Mouse (Mus musculus): ENCODE measurements at regions not wholly inside any gene's neighbourhood (a gene's known extent, or its start where the extent isn't known, plus 50 kb on each side); places are given as distances from the start of the nearest gene placed in this dataset.
A peak's percentile ranks its signal among the peaks of the same experiment; 100 is the strongest.
"Not testable (repeated sequence)": the region's sequence is repeated elsewhere in the genome, so short reads cannot be mapped to it uniquely, and the experiment has no call there.

DNA sequence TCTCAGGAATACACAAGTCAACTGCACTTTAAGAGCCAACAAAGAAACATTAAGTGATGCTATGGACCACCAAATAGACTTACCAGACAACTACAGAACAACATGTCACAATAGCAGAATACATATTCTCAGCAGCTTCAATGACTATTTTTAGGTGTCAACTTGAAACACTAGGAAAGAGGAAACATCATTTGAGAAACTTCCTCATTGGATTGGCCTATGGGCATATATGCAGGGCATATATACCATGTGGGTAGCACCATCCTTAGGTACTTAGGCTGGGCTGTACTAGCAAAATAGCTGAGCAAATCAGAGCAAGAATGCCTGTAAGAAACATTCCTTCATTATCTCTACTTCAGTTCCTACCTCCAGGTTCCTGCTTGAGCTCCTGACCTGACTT, 187.9 kb upstream of the Slc7a11 start:
- H3K27me3 ChIP-seq (ENCODE audit: poor library complexity, severe bottlenecking): no peaks in the 10 kb centered on the region; the same call in 1 of the 2 replicates
- H3K36me3 ChIP-seq (replicated peaks): no peaks in the 10 kb centered on the region
- no peaks in the 10 kb centered on the region for H3K9me3 ChIP-seq
- peaks cover 10% of the 10 kb centered on the region for H3K4me1 ChIP-seq
- no peak overlapping the region for H3K4me3 ChIP-seq
- no peak overlapping the region for H3K27ac ChIP-seq
- DNase-seq (ENCODE audit: extremely low spot score, low spot score): no peak

GRCm38 (mm10) chr3:50628092-50628696, 184.8 kb upstream of the Slc7a11 start:
- Histone ChIP-seq H3K9me3 (no peaks in the 10 kb centered on the region), H3K4me1 (no peaks in the 10 kb centered on the region), H3K27ac (no peak overlapping the region), H3K27me3 (ENCODE audit: poor library complexity, severe bottlenecking) (no peaks in the 10 kb centered on the region; the same call in 1 of the 2 replicates), H3K4me3 (no peak overlapping the region), H3K36me3 (replicated peaks) (no peaks in the 10 kb centered on the region)
- 93% methylated on average over 9 of the region's 9 CpGs for WGBS
- no peak for DNase-seq (ENCODE audit: extremely low spot score, low spot score)

GRCm38 (mm10) chr3:50621176-50621575, 177.8 kb upstream of the Slc7a11 start:
- not testable (repeated sequence) for H3K4me1 ChIP-seq; H3K27ac ChIP-seq; H3K4me3 ChIP-seq; DNase-seq (ENCODE audit: extremely low spot score, low spot score); H3K27me3 ChIP-seq (ENCODE audit: poor library complexity, severe bottlenecking); H3K9me3 ChIP-seq; H3K36me3 ChIP-seq (replicated peaks)
- 72% methylated on average over 3 of the region's 3 CpGs for WGBS

DNA sequence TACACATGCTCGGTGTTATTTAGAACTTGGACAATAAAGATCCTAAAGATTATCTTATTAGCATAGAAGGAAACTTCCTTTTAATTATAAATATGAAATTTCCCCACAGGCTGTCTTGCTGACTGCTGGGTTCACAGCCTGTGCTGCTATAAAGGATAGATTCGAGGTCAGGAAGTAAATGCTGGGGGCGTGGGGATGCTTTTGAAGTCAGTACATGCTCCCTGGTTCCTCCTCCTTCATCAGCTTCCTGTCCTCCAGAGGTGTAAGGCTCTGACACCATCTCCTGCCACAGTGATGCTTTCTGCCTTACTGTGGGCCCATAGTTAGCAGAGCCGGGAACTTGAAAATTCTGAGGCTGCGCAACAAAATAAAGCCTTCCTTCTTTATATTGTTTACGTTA, 175.6 kb upstream of the Slc7a11 start:
- no peak for DNase-seq (ENCODE audit: extremely low spot score, low spot score)

GRCm38 (mm10) chr3:50615384-50616285, 172.2 kb upstream of the Slc7a11 start:
- Histone ChIP-seq H3K4me1 (no peaks in the 10 kb centered on the region), H3K4me3 (no peak overlapping the region), H3K27me3 (ENCODE audit: poor library complexity, severe bottlenecking) (no peaks in the 10 kb centered on the region), H3K9me3 (no peaks in the 10 kb centered on the region), H3K36me3 (replicated peaks) (no peaks in the 10 kb centered on the region), H3K27ac (no peak overlapping the region)
- DNase-seq (ENCODE audit: extremely low spot score, low spot score): no peak
- WGBS: 90% methylated on average over 8 of the region's 8 CpGs

More for the DNA sequence above, 175.6 kb upstream of the Slc7a11 start:
- H3K4me1 ChIP-seq: no peaks in the 10 kb centered on the region
- no peak overlapping the region for H3K27ac ChIP-seq
- H3K27me3 ChIP-seq (ENCODE audit: poor library complexity, severe bottlenecking): no peaks in the 10 kb centered on the region
- 88% methylated on average over 6 of the region's 6 CpGs for WGBS
- no peak overlapping the region for H3K4me3 ChIP-seq
- no peaks in the 10 kb centered on the region for H3K9me3 ChIP-seq
- no peaks in the 10 kb centered on the region for H3K36me3 ChIP-seq (replicated peaks)

- H3K9me3 ChIP-seq: no peaks in the 10 kb centered on the region
- no peaks in the 10 kb centered on the region for H3K27me3 ChIP-seq (ENCODE audit: poor library complexity, severe bottlenecking)
- no peaks in the 10 kb centered on the region for H3K36me3 ChIP-seq (replicated peaks)
- WGBS: 90% methylated on average over 2 of the region's 2 CpGs
- no peak overlapping the region for H3K27ac ChIP-seq
- no peak for DNase-seq (ENCODE audit: extremely low spot score, low spot score)
- H3K4me3 ChIP-seq: no peak overlapping the region
- H3K4me1 ChIP-seq: peaks cover 9% of the 10 kb centered on the region
These were observed 169.6 kb upstream of the Slc7a11 start for GRCm38 (mm10) chr3:50613011-50613410.

- H3K27ac ChIP-seq: no peak overlapping the region
- WGBS: 61% methylated on average over 11 of the region's 11 CpGs
- no peaks in the 10 kb centered on the region for H3K9me3 ChIP-seq
- H3K4me1 ChIP-seq: peaks cover 23% of the 10 kb centered on the region
- H3K27me3 ChIP-seq (ENCODE audit: poor library complexity, severe bottlenecking): peaks cover 13% of the 10 kb centered on the region; the same call in 1 of the 2 replicates
- DNase-seq (ENCODE audit: extremely low spot score, low spot score): peak; percentile 16
- H3K4me3 ChIP-seq: no peak overlapping the region
- no peaks in the 10 kb centered on the region for H3K36me3 ChIP-seq (replicated peaks)
These were observed 166.1 kb upstream of the Slc7a11 start for GRCm38 (mm10) chr3:50609341-50610012.

DNA sequence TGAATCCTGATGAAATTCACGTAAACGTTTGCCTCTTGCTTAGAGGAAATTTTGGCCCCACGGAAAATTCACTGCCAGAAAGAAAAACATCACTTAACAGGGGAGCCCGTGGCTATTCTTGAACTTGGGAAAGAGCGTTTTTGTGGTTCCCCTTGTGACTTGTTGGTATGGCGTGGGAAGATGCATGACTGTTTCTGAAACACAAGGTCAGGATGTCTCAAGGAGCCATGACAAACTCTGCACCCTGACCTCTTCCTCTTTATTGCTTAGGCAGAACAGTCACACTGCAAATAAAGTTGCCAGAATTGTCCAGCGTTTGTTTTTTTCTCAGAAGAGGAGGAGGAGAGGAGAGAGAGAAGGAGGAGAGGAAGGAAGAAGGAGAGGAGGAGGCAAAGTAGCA, 164.3 kb upstream of the Slc7a11 start:
- WGBS: 73% methylated on average over 7 of the region's 7 CpGs
- DNase-seq (ENCODE audit: extremely low spot score, low spot score): no peak

GRCm38 (mm10) chr3:50606986-50607385, 163.6 kb upstream of the Slc7a11 start:
- 10% methylated on average over 1 of the region's 1 CpGs for WGBS
- Histone ChIP-seq H3K4me3 (no peak overlapping the region), H3K27ac (no peak overlapping the region)

More for the DNA sequence above, 164.3 kb upstream of the Slc7a11 start:
- no peak overlapping the region for H3K27ac ChIP-seq
- H3K36me3 ChIP-seq (replicated peaks): no peaks in the 10 kb centered on the region
- no peak overlapping the region for H3K4me3 ChIP-seq
- H3K4me1 ChIP-seq: peaks cover 23% of the 10 kb centered on the region
- peaks cover 13% of the 10 kb centered on the region; the same call in 1 of the 2 replicates for H3K27me3 ChIP-seq (ENCODE audit: poor library complexity, severe bottlenecking)
- H3K9me3 ChIP-seq: no peaks in the 10 kb centered on the region

GRCm38 (mm10) chr3:50605750-50606149, 162.3 kb upstream of the Slc7a11 start:
- H3K4me1 ChIP-seq: peaks cover 23% of the 10 kb centered on the region
- H3K36me3 ChIP-seq (replicated peaks): no peaks in the 10 kb centered on the region
- H3K27me3 ChIP-seq (ENCODE audit: poor library complexity, severe bottlenecking): peaks cover 13% of the 10 kb centered on the region; the same call in 1 of the 2 replicates
- H3K27ac ChIP-seq: no peak overlapping the region
- no peaks in the 10 kb centered on the region for H3K9me3 ChIP-seq
- WGBS: 87% methylated on average over 4 of the region's 4 CpGs
- no peak for DNase-seq (ENCODE audit: extremely low spot score, low spot score)
- H3K4me3 ChIP-seq: no peak overlapping the region

More at GRCm38 (mm10) chr3:50606986-50607385, 163.6 kb upstream of the Slc7a11 start:
- Histone ChIP-seq H3K27me3 (ENCODE audit: poor library complexity, severe bottlenecking) (peaks cover 13% of the 10 kb centered on the region; the same call in 1 of the 2 replicates), H3K36me3 (replicated peaks) (no peaks in the 10 kb centered on the region), H3K4me1 (peaks cover 23% of the 10 kb centered on the region), H3K9me3 (no peaks in the 10 kb centered on the region)
- DNase-seq (ENCODE audit: extremely low spot score, low spot score): no peak

DNA sequence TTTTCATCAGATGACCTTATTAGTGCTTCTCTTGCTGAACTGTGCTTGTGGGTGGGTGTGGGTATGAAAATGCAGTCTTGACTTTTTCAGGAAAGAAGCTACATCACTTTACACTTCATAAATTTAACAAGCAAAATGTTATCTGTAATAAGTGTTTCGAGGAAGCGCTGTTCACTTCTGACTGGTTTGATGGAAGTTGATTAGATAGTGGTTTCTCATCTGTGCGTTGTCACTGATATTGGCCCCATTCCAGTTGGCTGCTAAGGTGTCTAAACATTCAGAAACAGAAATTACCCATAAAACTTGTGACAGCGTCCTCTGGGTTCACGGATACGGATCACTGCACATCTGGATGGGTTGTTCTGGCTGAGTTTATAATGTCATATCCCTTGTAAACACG, 159.8 kb upstream of the Slc7a11 start:
- no peak overlapping the region for H3K27ac ChIP-seq
- no peaks in the 10 kb centered on the region for H3K9me3 ChIP-seq
- peaks cover 13% of the 10 kb centered on the region; the same call in 1 of the 2 replicates for H3K27me3 ChIP-seq (ENCODE audit: poor library complexity, severe bottlenecking)
- DNase-seq (ENCODE audit: extremely low spot score, low spot score): no peak
- WGBS: 94% methylated on average over 7 of the region's 7 CpGs
- peaks cover 15% of the 10 kb centered on the region for H3K4me1 ChIP-seq
- H3K36me3 ChIP-seq (replicated peaks): no peaks in the 10 kb centered on the region
- H3K4me3 ChIP-seq: no peak overlapping the region

DNA sequence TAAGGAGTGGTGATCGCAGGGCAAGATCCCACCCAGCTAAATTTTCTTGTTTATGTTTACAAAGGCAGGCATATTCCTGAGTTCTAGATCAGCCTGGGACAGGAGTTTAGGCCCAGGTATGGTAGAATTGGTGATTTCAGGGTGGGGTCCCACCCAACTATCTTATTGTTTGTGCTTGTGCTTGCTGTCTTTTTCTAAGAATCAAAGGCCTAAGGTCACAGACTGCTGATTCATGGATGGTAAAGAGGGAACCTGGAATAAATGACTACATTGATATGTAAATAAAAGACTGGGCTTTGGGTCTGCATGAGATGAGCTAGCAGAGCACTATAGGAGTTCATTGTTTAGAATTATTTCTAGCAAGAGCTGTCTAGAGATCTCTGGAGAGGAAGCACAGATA, 152.3 kb upstream of the Slc7a11 start:
- Histone ChIP-seq H3K4me1 (no peaks in the 10 kb centered on the region), H3K9me3 (peaks cover 9% of the 10 kb centered on the region; the same call in 1 of the 2 replicates), H3K4me3 (no peak overlapping the region), H3K36me3 (replicated peaks) (no peaks in the 10 kb centered on the region), H3K27ac (no peak overlapping the region), H3K27me3 (ENCODE audit: poor library complexity, severe bottlenecking) (no peaks in the 10 kb centered on the region)
- DNase-seq (ENCODE audit: extremely low spot score, low spot score): no peak
- WGBS: 98% methylated on average over 1 of the region's 1 CpGs
